Mouse (Mus musculus): Measurements from ENCODE around the gene Tyro3. TPM values are rescaled to one million over a fixed set of nuclear protein-coding genes. Genes with fewer than 3 reads are reported as not detected.

The Tyro3 gene
- polyA plus RNA-seq, 1 experiment from 2014 or later: 5.1 TPM

DNA sequence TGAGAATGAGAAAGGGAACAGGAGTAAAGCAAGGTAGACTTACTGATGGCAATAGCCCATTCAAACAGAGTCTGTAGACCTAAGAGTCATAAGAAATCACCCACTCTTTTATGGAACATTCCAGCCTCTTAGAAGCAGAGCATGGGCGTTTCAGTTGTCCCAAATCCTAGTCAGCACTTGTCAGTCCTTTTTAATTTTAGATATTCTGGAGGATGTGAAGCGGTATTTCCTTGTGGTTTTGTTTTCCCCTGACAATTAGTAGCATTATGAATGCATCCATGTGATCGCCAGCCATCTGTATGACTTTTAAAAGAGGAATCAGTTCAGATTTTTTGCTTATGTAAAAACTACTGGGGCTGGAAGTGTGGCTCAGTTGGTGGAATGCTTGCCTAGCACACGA is 67.0 kb downstream of the Tyro3 start:
- Histone ChIP-seq H3K4me2 (ENCODE audit: low read depth, low read length) (no peak overlapping the region), H3K9ac (ENCODE audit: low read length) (no peak overlapping the region), H3K36me3 (ENCODE audit: control insufficient read depth, insufficient read depth) (no peaks in the 10 kb centered on the region), H3K27ac (ENCODE audit: low read length) (no peak overlapping the region), H3K4me3 (ENCODE audit: low read length) (no peak overlapping the region), H3K27me3 (ENCODE audit: control insufficient read depth, insufficient read depth, low read length) (no peaks in the 10 kb centered on the region), H3K9me3 (replicated peaks; ENCODE audit: control insufficient read depth, low read length) (no peaks in the 10 kb centered on the region), H3K4me1 (ENCODE audit: control insufficient read depth, insufficient read depth, low read length) (no peaks in the 10 kb centered on the region)
- no peak for ATAC-seq (replicated peaks; ENCODE audit: extremely low read depth, insufficient read depth, low FRiP score)
- WGBS: 58% methylated on average over 4 of the region's 4 CpGs

Other genes with a start within 250 kb of the Tyro3 start
- 42.1 and 53.3 TPM in 2 replicates for gene Nusap1, start 179.4 kb upstream of the Tyro3 start, polyA plus RNA-seq (2015; fragmentation: Nextera tagmentation; extraction: Ambion mirVana)
- gene Oip5, start 179.3 kb upstream of the Tyro3 start, polyA plus RNA-seq (2015; fragmentation: Nextera tagmentation; extraction: Ambion mirVana): 20.5 and 23.2 TPM in 2 replicates
- gene Ndufaf1, start 134.9 kb upstream of the Tyro3 start, polyA plus RNA-seq (2015; fragmentation: Nextera tagmentation; extraction: Ambion mirVana): 62.3 and 69.0 TPM in 2 replicates
- 21.0 and 23.9 TPM in 2 replicates for gene Rtf1, start 122.7 kb upstream of the Tyro3 start, polyA plus RNA-seq (2015; fragmentation: Nextera tagmentation; extraction: Ambion mirVana)
- gene Itpka, start 55.4 kb upstream of the Tyro3 start, polyA plus RNA-seq (2015; fragmentation: Nextera tagmentation; extraction: Ambion mirVana): 1.7 and 2.7 TPM in 2 replicates
- 0.22 TPM in 1 of 2 replicates, not detected in the other for gene Ltk, start 37.3 kb upstream of the Tyro3 start, polyA plus RNA-seq (2015; fragmentation: Nextera tagmentation; extraction: Ambion mirVana)
- 17.2 and 18.3 TPM in 2 replicates for gene Rpap1, start 10.2 kb upstream of the Tyro3 start, polyA plus RNA-seq (2015; fragmentation: Nextera tagmentation; extraction: Ambion mirVana)
- 14.9 and 17.8 TPM in 2 replicates for gene Mga, start 99.5 kb downstream of the Tyro3 start, polyA plus RNA-seq (2015; fragmentation: Nextera tagmentation; extraction: Ambion mirVana)
- gene Mapkbp1, start 175.0 kb downstream of the Tyro3 start, polyA plus RNA-seq (2015; fragmentation: Nextera tagmentation; extraction: Ambion mirVana): 2.2 and 2.4 TPM in 2 replicates
- gene Jmjd7, start 229.8 kb downstream of the Tyro3 start, polyA plus RNA-seq (2015; fragmentation: Nextera tagmentation; extraction: Ambion mirVana): 16.7 and 17.3 TPM in 2 replicates
- 2.0 and 2.2 TPM in 2 replicates for gene Gm28042, start 229.8 kb downstream of the Tyro3 start, polyA plus RNA-seq (2015; fragmentation: Nextera tagmentation; extraction: Ambion mirVana)
- gene Pla2g4b, start 235.7 kb downstream of the Tyro3 start, polyA plus RNA-seq (2015; fragmentation: Nextera tagmentation; extraction: Ambion mirVana): 1.8 and 2.3 TPM in 2 replicates

Data from heart, embryonic 16.5 days (tissue).